Mouse (Mus musculus) inflammation-experienced regulatory T-cells, adult 16 weeks (primary cell): ENCODE results near the gene Slc25a41. TPM values are rescaled to one million over a fixed set of nuclear protein-coding genes. Genes with fewer than 3 reads are reported as not detected.

ENCODE experiments used
- polyA plus RNA-seq: library from polyadenylated mRNA; unstranded; fragments of 100-300 nt; shearing (Covaris generic); gene quantifications from one replicate; pipeline ENCODE4 v1.2.1, GENCODE M21; 2017

The Slc25a41 gene
- polyA plus RNA-seq: not detected

GRCm38 (mm10) chr17:57041554-57041953 lies at the start of gene Slc25a41:
Gene Slc25a41, minus strand, starts transcription at chr17:57041654.

GRCm38 (mm10) chr17:57087049-57087832 lies 45.8 kb upstream of the Slc25a41 start, which contains the start of gene Tubb4a:
Gene Tubb4a, minus strand, starts transcription at chr17:57087782.

GRCm38 (mm10) chr17:57078336-57078735 lies 36.9 kb upstream of the Slc25a41 start, which contains the start of gene Dennd1c:
Gene Dennd1c, minus strand, starts transcription at chr17:57078514.

GRCm38 (mm10) chr17:57059486-57059977 lies 18.1 kb upstream of the Slc25a41 start, which contains the start of gene Slc25a23:
Gene Slc25a23, minus strand, starts transcription at chr17:57059863.

GRCm38 (mm10) chr17:57058891-57059485 lies 17.5 kb upstream of the Slc25a41 start, which contains the start of gene Crb3:
Gene Crb3, plus strand, starts transcription at chr17:57059105.

GRCm38 (mm10) chr17:57030931-57031660 lies 10.4 kb downstream of the Slc25a41 start, which contains the start of gene Khsrp:
Gene Khsrp, minus strand, starts transcription at chr17:57031522.

GRCm38 (mm10) chr17:57011236-57012141 lies 30.0 kb downstream of the Slc25a41 start, which contains the start of the genes Gtf2f1 and Gm17949:
Gene Gtf2f1, minus strand, starts transcription at chr17:57011288.
Gene Gm17949, plus strand, starts transcription at chr17:57011469.

GRCm38 (mm10) chr17:56999968-57000609 lies 41.4 kb downstream of the Slc25a41 start, which contains the start of gene Pspn:
Gene Pspn, minus strand, starts transcription at chr17:57000018.

GRCm38 (mm10) chr17:56997029-56997667 lies 44.3 kb downstream of the Slc25a41 start, which contains the start of gene Alkbh7:
Gene Alkbh7, plus strand, starts transcription at chr17:56997339.

GRCm38 (mm10) chr17:56990115-56990746 lies 51.2 kb downstream of the Slc25a41 start, which contains the start of gene Clpp:
Gene Clpp, plus strand, starts transcription at chr17:56990305.

Other genes starting within 250 kb of the Slc25a41 start
- 1.4 TPM for gene Rfx2, start 210.6 kb downstream of the Slc25a41 start, polyA plus RNA-seq
- gene Acsbg2, start 167.2 kb downstream of the Slc25a41 start, polyA plus RNA-seq: not detected
- gene 1700061G19Rik, start 166.2 kb downstream of the Slc25a41 start, polyA plus RNA-seq: 0.11 TPM
- gene Mllt1, start 106.2 kb downstream of the Slc25a41 start, polyA plus RNA-seq: 4.8 TPM
- gene Acer1, start 59.5 kb downstream of the Slc25a41 start, polyA plus RNA-seq: not detected
- 94.9 TPM for gene Clpp, start 51.3 kb downstream of the Slc25a41 start, polyA plus RNA-seq
- 37.9 TPM for gene Alkbh7, start 44.3 kb downstream of the Slc25a41 start, polyA plus RNA-seq
- gene Pspn, start 41.6 kb downstream of the Slc25a41 start, polyA plus RNA-seq: 1.8 TPM
- 93.0 TPM for gene Gtf2f1, start 30.4 kb downstream of the Slc25a41 start, polyA plus RNA-seq
- gene Gm17949, start 30.2 kb downstream of the Slc25a41 start, polyA plus RNA-seq: 0.93 TPM
- 7.8 TPM for gene Khsrp, start 10.1 kb downstream of the Slc25a41 start, polyA plus RNA-seq
- gene Crb3, start 17.5 kb upstream of the Slc25a41 start, polyA plus RNA-seq: 3.1 TPM
- 3.8 TPM for gene Slc25a23, start 18.2 kb upstream of the Slc25a41 start, polyA plus RNA-seq
- gene Dennd1c, start 36.9 kb upstream of the Slc25a41 start, polyA plus RNA-seq: 327 TPM
- 2.0 TPM for gene Tubb4a, start 46.1 kb upstream of the Slc25a41 start, polyA plus RNA-seq
- gene Tnfsf9, start 63.7 kb upstream of the Slc25a41 start, polyA plus RNA-seq: 10.2 TPM
- gene Cd70, start 108.1 kb upstream of the Slc25a41 start, polyA plus RNA-seq: 0.35 TPM
- 11.9 TPM for gene Tnfsf14, start 152.5 kb upstream of the Slc25a41 start, polyA plus RNA-seq
- gene C3, start 186.5 kb upstream of the Slc25a41 start, polyA plus RNA-seq: 3.4 TPM
- gene Gpr108, start 206.8 kb upstream of the Slc25a41 start, polyA plus RNA-seq: 103 TPM
- 8.6 TPM for gene Trip10, start 207.8 kb upstream of the Slc25a41 start, polyA plus RNA-seq
- gene Vav1, start 237.4 kb upstream of the Slc25a41 start, polyA plus RNA-seq: 253 TPM